Comparison of ENCODE assay signal across 29 mouse cellular contexts in genomic region chr4:153063402-153063801, GRCm38 (mm10).
DNase-seq lines count a peak whose midpoint lies in the region; ATAC-seq lines count a peak whose summit lies in the region.
"Had no signal": no experiment of that assay in that cellular context is flagged by ENCODE, and none has a peak within 500 bp of the region (broad histone marks: within the 10 kb centered on the region; RNA-seq: fewer than 3 reads in every experiment).

No protein-coding gene starts in this region.

- H3K4me1 ChIP-seq in hindbrain, embryonic 12.5 days = peaks cover 12% of the 10 kb centered on the region
- no peaks in the 10 kb centered on the region; the same call in 1 of the 2 replicates for H3K4me1 ChIP-seq in hindbrain, embryonic 16.5 days (ENCODE audit: control insufficient read depth, insufficient read depth, low read depth, low read length)
- H3K4me1 ChIP-seq in neural tube, embryonic 12.5 days = no peaks in the 10 kb centered on the region; the same call in 1 of the 2 replicates
- H3K4me1 ChIP-seq: embryonic facial prominence, embryonic 12.5 days; heart, embryonic 15.5 days; limb, embryonic 10.5 days; limb, embryonic 15.5 days; liver, embryonic 13.5 days; stomach, embryonic 15.5 days had no signal

- H3K9me3 ChIP-seq in hindbrain, embryonic 12.5 days (replicated peaks) = no peaks in the 10 kb centered on the region
- H3K9me3 ChIP-seq in hindbrain, embryonic 16.5 days (ENCODE audit: control insufficient read depth, low read length) = no peaks in the 10 kb centered on the region
- peaks cover 4% of the 10 kb centered on the region; the same call in 1 of the 2 replicates for H3K9me3 ChIP-seq in neural tube, embryonic 12.5 days
- H3K9me3 ChIP-seq: embryonic facial prominence, embryonic 12.5 days; heart, embryonic 15.5 days; limb, embryonic 10.5 days; limb, embryonic 15.5 days; stomach, embryonic 15.5 days had no signal

- peak overlapping the region; percentile 41; the same call in 1 of the 2 replicates for H3K27ac ChIP-seq in hindbrain, embryonic 12.5 days
- H3K27ac ChIP-seq in hindbrain, embryonic 16.5 days (ENCODE audit: low read depth, low read length) = no peak overlapping the region
- no peak overlapping the region for H3K27ac ChIP-seq in neural tube, embryonic 12.5 days
- H3K27ac ChIP-seq: embryonic facial prominence, embryonic 12.5 days; heart, embryonic 15.5 days; limb, embryonic 10.5 days; limb, embryonic 15.5 days; liver, embryonic 13.5 days; macrophage; stomach, embryonic 15.5 days had no signal

- no peak overlapping the region for H3K4me3 ChIP-seq in hindbrain, embryonic 12.5 days
- H3K4me3 ChIP-seq in hindbrain, embryonic 16.5 days (ENCODE audit: low read length) = no peak overlapping the region
- H3K4me3 ChIP-seq in neural tube, embryonic 12.5 days = no peak overlapping the region
- H3K4me3 ChIP-seq: embryonic facial prominence, embryonic 12.5 days; heart, embryonic 15.5 days; limb, embryonic 10.5 days; limb, embryonic 15.5 days; liver, embryonic 13.5 days; stomach, embryonic 15.5 days had no signal

- H3K4me2 ChIP-seq in hindbrain, embryonic 12.5 days (replicated peaks) = 0 out of 2 replicates have a peak overlapping the region, but pooled peaks have one; percentile 11
- no peak overlapping the region for H3K4me2 ChIP-seq in hindbrain, embryonic 16.5 days (ENCODE audit: low read length)
- no peak overlapping the region for H3K4me2 ChIP-seq in neural tube, embryonic 12.5 days (replicated peaks)
- H3K4me2 ChIP-seq: embryonic facial prominence, embryonic 12.5 days; heart, embryonic 15.5 days; limb, embryonic 15.5 days; liver, embryonic 13.5 days; stomach, embryonic 15.5 days had no signal

- H3K9ac ChIP-seq in hindbrain, embryonic 12.5 days = no peak overlapping the region
- no peak overlapping the region for H3K9ac ChIP-seq in hindbrain, embryonic 16.5 days (ENCODE audit: low read depth, low read length)
- no peak overlapping the region for H3K9ac ChIP-seq in neural tube, embryonic 12.5 days
- H3K9ac ChIP-seq: embryonic facial prominence, embryonic 12.5 days; heart, embryonic 15.5 days; limb, embryonic 15.5 days; liver, embryonic 13.5 days; stomach, embryonic 15.5 days had no signal

- H3K36me3 ChIP-seq in hindbrain, embryonic 12.5 days = no peaks in the 10 kb centered on the region
- no peaks in the 10 kb centered on the region for H3K36me3 ChIP-seq in hindbrain, embryonic 16.5 days (ENCODE audit: control insufficient read depth, insufficient read depth, low read length)
- no peaks in the 10 kb centered on the region for H3K36me3 ChIP-seq in neural tube, embryonic 12.5 days
- H3K36me3 ChIP-seq: embryonic facial prominence, embryonic 12.5 days; heart, embryonic 15.5 days; limb, embryonic 10.5 days; limb, embryonic 15.5 days; liver, embryonic 13.5 days; stomach, embryonic 15.5 days had no signal

- ATAC-seq in hindbrain, embryonic 12.5 days (ENCODE audit: low FRiP score) = peak; percentile 64; the same call in 1 of the 2 replicates
- ATAC-seq in hindbrain, embryonic 16.5 days = no peak
- 0 out of 2 replicates have a peak, but pooled peaks have one; percentile 25 for ATAC-seq in neural tube, embryonic 12.5 days (ENCODE audit: low FRiP score, low read depth)
- ATAC-seq: activated CD4-positive, CD25-positive, alpha-beta regulatory T cell, adult 4 months; intestine, postnatal 0 days had no signal

- H3K27me3 ChIP-seq in hindbrain, embryonic 12.5 days = no peaks in the 10 kb centered on the region
- no peaks in the 10 kb centered on the region for H3K27me3 ChIP-seq in hindbrain, embryonic 16.5 days (replicated peaks; ENCODE audit: control insufficient read depth, insufficient read depth, low read length)
- H3K27me3 ChIP-seq in neural tube, embryonic 12.5 days (replicated peaks) = no peaks in the 10 kb centered on the region
- H3K27me3 ChIP-seq: CH12.LX; embryonic facial prominence, embryonic 12.5 days; heart, embryonic 15.5 days; limb, embryonic 15.5 days; liver, embryonic 13.5 days; stomach, embryonic 15.5 days had no signal

- WGBS in hindbrain, embryonic 12.5 days = 47% methylated on average over 9 of the region's 9 CpGs
- WGBS in hindbrain, embryonic 16.5 days = 58% methylated on average over 9 of the region's 9 CpGs
- 54% methylated on average over 9 of the region's 9 CpGs for WGBS in neural tube, embryonic 12.5 days

- DNase-seq in embryo, embryonic 10.5 days (ENCODE audit: low spot score) = peak; percentile 14
- no peak for DNase-seq in embryo, embryonic 10 days (ENCODE audit: low spot score)
- DNase-seq in kidney, postnatal 4 days = peak; percentile 45 to 58
- no peak for DNase-seq in kidney, postnatal 36 days
- DNase-seq in neural tube, embryonic 10.5 days (ENCODE audit: extremely low spot score, low spot score) = no peak
- DNase-seq: adrenal gland, adult 2 months; adrenal gland, postnatal 36 days; cerebellum, adult 18-20 months; cerebellum, postnatal 10 days; gastrocnemius, postnatal 14 days; heart, postnatal 36 days; layer of hippocampus, postnatal 36 days; liver, embryonic 13.5 days; lung, adult 18-20 months; midbrain, embryonic 14.5 days; right cerebral cortex, postnatal 25 days; thymus, postnatal 14 days had no signal

Comparison
In these comparisons a context has a peak if more than half of its experiments do, and no peak if none do; other contexts are left out.
1. DNase-seq: peak in embryo, embryonic 10.5 days (single experiment) and kidney, postnatal 4 days (2 of 2); none in embryo, embryonic 10 days (single experiment), kidney, postnatal 36 days (0 of 2) and neural tube, embryonic 10.5 days (single experiment).